Mouse (Mus musculus): Measurements from ENCODE around the gene Prl8a9. TPM values are rescaled to one million over a fixed set of nuclear protein-coding genes. Genes with fewer than 3 reads are reported as not detected.

The Prl8a9 gene
- not detected in 2 replicates for polyA plus RNA-seq (2014; fragmentation: Nextera tagmentation; extraction: Ambion mirVana)

DNA sequence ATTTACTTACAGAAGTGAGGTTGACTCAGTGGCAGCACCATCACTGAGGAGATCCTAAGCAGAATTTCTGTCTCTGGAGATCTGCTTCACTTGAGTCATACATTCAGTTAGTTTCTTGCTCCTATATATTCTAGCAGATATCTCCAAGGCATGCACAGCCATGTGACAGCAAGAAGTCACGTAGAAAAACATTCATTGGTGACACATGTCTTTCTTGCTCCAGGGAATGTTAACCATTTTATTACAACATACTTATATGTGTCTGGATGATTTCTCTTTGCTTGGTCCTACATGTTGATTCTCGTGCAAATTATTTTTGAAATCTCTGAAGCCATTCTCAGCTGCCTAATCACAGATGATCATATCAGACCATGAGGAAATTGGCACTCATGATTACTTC is at the start of gene Prl8a9:
Gene Prl8a9, minus strand, starts transcription at position 101 of the 400 bp plus-strand sequence.
- no peak for DNase-seq (ENCODE audit: low spot score)
- 81% methylated on average over 2 of the region's 2 CpGs for WGBS
- Histone ChIP-seq H3K4me3 (ENCODE audit: low read depth, low read length) (no peak within 1 kb of the TSS), H3K27ac (replicated peaks; ENCODE audit: low read depth, low read length) (no peak within 1 kb of the TSS), H3K9ac (ENCODE audit: low read length) (no peak within 1 kb of the TSS), H3K27me3 (ENCODE audit: control insufficient read depth, insufficient read depth, low read length) (no peaks in the 10 kb centered on the region), H3K4me2 (ENCODE audit: low read depth, severe bottlenecking) (no peak within 1 kb of the TSS), H3K36me3 (ENCODE audit: control insufficient read depth, insufficient read depth, low read length) (no peaks in the 10 kb centered on the region), H3K4me1 (ENCODE audit: control insufficient read depth, insufficient read depth, low read length) (no peaks in the 10 kb centered on the region), H3K9me3 (ENCODE audit: control insufficient read depth, low read length) (no peaks in the 10 kb centered on the region)
- ATAC-seq (ENCODE audit: insufficient number of reproducible peaks, low FRiP score, low TSS enrichment, low read depth), result no peak

DNA sequence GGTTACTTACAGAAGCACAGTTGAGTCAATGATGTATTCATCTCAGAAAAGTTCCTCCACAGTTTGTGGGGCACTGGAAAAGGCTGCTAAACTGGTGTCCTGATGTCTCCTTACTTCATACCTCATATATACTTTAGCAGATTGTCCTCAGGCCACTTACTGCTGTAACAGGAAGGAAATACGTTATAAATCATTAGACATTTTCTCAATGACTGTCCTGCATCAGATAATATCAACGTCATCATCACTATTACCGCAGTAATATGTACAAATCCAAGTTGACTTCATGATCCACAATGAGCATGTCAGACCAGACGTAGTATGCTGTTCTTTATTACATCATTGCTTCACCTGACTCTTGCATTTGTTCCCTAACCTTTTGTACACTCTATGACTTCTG is 46.1 kb upstream of the Prl8a9 start, which contains the start of gene Prl7b1:
Gene Prl7b1, minus strand, starts transcription at position 101 of the 400 bp plus-strand sequence.
- 75% methylated on average over 4 of the region's 4 CpGs for WGBS
- Histone ChIP-seq H3K27ac (replicated peaks; ENCODE audit: low read depth, low read length) (no peak within 1 kb of the TSS), H3K4me2 (ENCODE audit: low read depth, severe bottlenecking) (no peak within 1 kb of the TSS), H3K9me3 (ENCODE audit: control insufficient read depth, low read length) (no peaks in the 10 kb centered on the region), H3K9ac (ENCODE audit: low read length) (no peak within 1 kb of the TSS), H3K36me3 (ENCODE audit: control insufficient read depth, insufficient read depth, low read length) (no peaks in the 10 kb centered on the region), H3K4me3 (ENCODE audit: low read depth, low read length) (no peak within 1 kb of the TSS), H3K4me1 (ENCODE audit: control insufficient read depth, insufficient read depth, low read length) (no peaks in the 10 kb centered on the region), H3K27me3 (ENCODE audit: control insufficient read depth, insufficient read depth, low read length) (no peaks in the 10 kb centered on the region)
- no peak for DNase-seq (ENCODE audit: low spot score)
- ATAC-seq (ENCODE audit: insufficient number of reproducible peaks, low FRiP score, low TSS enrichment, low read depth), result no peak

DNA sequence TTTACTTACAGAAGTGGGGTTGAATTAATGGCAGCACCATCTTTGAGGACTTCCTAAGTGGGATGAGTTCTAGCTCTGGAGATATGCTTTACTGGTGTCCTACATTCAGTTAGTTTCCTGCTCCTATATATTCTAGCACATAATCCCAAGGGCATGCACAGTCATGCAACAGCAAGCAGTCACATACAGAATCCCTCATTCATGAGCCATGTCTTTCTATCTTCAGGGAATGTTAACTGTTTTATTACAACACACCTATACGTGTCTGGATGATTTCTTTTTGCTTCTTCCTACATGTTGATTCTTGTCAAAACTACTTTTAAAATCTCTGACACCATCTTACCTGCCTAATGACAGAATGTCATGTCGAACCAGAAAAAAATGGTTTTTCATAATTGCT is 17.7 kb upstream of the Prl8a9 start, which contains the start of gene Prl8a1:
Gene Prl8a1, minus strand, starts transcription at position 101 of the 400 bp plus-strand sequence.
- Histone ChIP-seq H3K27me3 (ENCODE audit: control insufficient read depth, insufficient read depth, low read length) (no peaks in the 10 kb centered on the region), H3K4me2 (ENCODE audit: low read depth, severe bottlenecking) (no peak within 1 kb of the TSS), H3K4me3 (ENCODE audit: low read depth, low read length) (no peak within 1 kb of the TSS), H3K9me3 (ENCODE audit: control insufficient read depth, low read length) (no peaks in the 10 kb centered on the region), H3K36me3 (ENCODE audit: control insufficient read depth, insufficient read depth, low read length) (no peaks in the 10 kb centered on the region), H3K9ac (ENCODE audit: low read length) (no peak within 1 kb of the TSS), H3K4me1 (ENCODE audit: control insufficient read depth, insufficient read depth, low read length) (no peaks in the 10 kb centered on the region), H3K27ac (replicated peaks; ENCODE audit: low read depth, low read length) (no peak within 1 kb of the TSS)
- ATAC-seq (ENCODE audit: insufficient number of reproducible peaks, low FRiP score, low TSS enrichment, low read depth) (no peak), DNase-seq (ENCODE audit: low spot score) (no peak)
- 83% methylated on average over 2 of the region's 2 CpGs for WGBS

DNA sequence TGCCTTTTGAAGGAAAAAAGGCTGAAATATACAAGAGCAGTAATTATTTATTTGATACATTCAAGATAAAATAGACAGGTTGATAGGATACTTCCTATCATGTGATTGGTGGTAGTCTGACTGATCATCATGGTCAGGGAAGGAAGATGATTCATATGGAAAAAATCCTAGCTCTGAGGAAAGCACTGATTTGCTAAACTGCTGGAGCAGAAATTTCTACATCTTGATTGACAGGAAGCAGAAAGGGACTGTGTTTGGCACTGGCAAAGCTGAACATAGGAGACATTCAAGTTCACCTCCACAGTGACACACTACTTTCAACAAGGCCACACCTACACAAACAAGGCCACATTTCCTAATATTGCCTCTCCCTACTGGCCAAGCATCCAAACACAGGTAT is 11.1 kb downstream of the Prl8a9 start:
- no peaks in the 10 kb centered on the region for H3K27me3 ChIP-seq (ENCODE audit: control insufficient read depth, insufficient read depth, low read length)
- H3K36me3 ChIP-seq (ENCODE audit: control insufficient read depth, insufficient read depth, low read length), result no peaks in the 10 kb centered on the region
- no peak overlapping the region for H3K27ac ChIP-seq (replicated peaks; ENCODE audit: low read depth, low read length)
- DNase-seq (ENCODE audit: low spot score) (no peak), ATAC-seq (ENCODE audit: insufficient number of reproducible peaks, low FRiP score, low TSS enrichment, low read depth) (no peak)
- no peak overlapping the region for H3K4me2 ChIP-seq (ENCODE audit: low read depth, severe bottlenecking)
- H3K9me3 ChIP-seq (ENCODE audit: control insufficient read depth, low read length), result no peaks in the 10 kb centered on the region
- no peak overlapping the region for H3K9ac ChIP-seq (ENCODE audit: low read length)
- no peaks in the 10 kb centered on the region for H3K4me1 ChIP-seq (ENCODE audit: control insufficient read depth, insufficient read depth, low read length)
- H3K4me3 ChIP-seq (ENCODE audit: low read depth, low read length), result no peak overlapping the region

DNA sequence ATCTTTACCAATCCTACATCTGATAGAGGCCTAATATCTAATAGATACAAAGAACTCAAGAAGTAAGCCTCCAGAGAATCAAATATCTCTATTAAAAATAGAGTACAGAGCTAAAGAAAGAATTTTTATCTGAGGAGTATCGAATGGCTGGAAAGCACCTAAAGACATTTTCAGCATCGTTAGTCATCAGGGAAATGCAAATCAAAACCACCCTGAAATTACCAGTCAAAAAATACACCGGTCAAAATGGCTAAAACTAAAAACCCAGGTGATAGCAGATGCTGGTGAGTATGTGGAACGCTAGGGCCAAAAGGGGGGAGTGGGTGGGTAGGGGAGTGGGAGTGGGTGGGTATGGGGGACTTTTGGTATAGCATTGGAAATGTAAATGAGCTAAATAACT is 41.2 kb downstream of the Prl8a9 start:
- Histone ChIP-seq H3K36me3 (ENCODE audit: control insufficient read depth, insufficient read depth, low read length) (no peaks in the 10 kb centered on the region), H3K9ac (ENCODE audit: low read length) (no peak overlapping the region), H3K9me3 (ENCODE audit: control insufficient read depth, low read length) (no peaks in the 10 kb centered on the region), H3K27me3 (ENCODE audit: control insufficient read depth, insufficient read depth, low read length) (no peaks in the 10 kb centered on the region), H3K27ac (replicated peaks; ENCODE audit: low read depth, low read length) (no peak overlapping the region), H3K4me3 (ENCODE audit: low read depth, low read length) (no peak overlapping the region), H3K4me1 (ENCODE audit: control insufficient read depth, insufficient read depth, low read length) (no peaks in the 10 kb centered on the region), H3K4me2 (ENCODE audit: low read depth, severe bottlenecking) (no peak overlapping the region)
- 79% methylated on average over 4 of the region's 4 CpGs for WGBS
- DNase-seq (ENCODE audit: low spot score) (no peak), ATAC-seq (ENCODE audit: insufficient number of reproducible peaks, low FRiP score, low TSS enrichment, low read depth) (no peak)

DNA sequence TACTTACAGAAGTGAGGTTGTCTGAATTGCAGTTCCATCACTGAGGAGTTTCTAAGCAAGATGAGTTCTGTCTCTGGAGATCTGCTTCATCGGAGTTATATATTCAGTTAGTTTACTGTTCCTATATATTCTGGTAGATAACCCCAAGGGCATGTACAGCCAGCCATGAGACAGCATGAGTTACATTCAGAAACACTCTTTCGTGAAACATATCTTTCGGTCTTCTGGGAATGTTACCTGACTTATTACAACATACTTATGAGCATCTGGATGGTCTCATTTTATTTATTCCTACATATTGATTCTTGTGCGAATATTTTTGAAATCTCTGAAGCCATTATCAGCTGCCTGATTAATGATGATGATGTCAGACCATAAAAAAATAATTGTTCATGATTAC is 51.3 kb downstream of the Prl8a9 start, which contains the start of gene Prl8a8:
Gene Prl8a8, minus strand, starts transcription at position 101 of the 400 bp plus-strand sequence.
- Histone ChIP-seq H3K4me1 (ENCODE audit: control insufficient read depth, insufficient read depth, low read length) (no peaks in the 10 kb centered on the region), H3K4me3 (ENCODE audit: low read depth, low read length) (no peak within 1 kb of the TSS), H3K27ac (replicated peaks; ENCODE audit: low read depth, low read length) (no peak within 1 kb of the TSS), H3K9ac (ENCODE audit: low read length) (no peak within 1 kb of the TSS), H3K4me2 (ENCODE audit: low read depth, severe bottlenecking) (no peak within 1 kb of the TSS), H3K27me3 (ENCODE audit: control insufficient read depth, insufficient read depth, low read length) (no peaks in the 10 kb centered on the region), H3K9me3 (ENCODE audit: control insufficient read depth, low read length) (no peaks in the 10 kb centered on the region), H3K36me3 (ENCODE audit: control insufficient read depth, insufficient read depth, low read length) (no peaks in the 10 kb centered on the region)
- no peak for DNase-seq (ENCODE audit: low spot score)
- 91% methylated on average over 4 of the region's 4 CpGs for WGBS
- no peak for ATAC-seq (ENCODE audit: insufficient number of reproducible peaks, low FRiP score, low TSS enrichment, low read depth)

Other genes with a start within 250 kb of the Prl8a9 start
- gene Prl8a2, start 218.9 kb downstream of the Prl8a9 start, polyA plus RNA-seq (2014; fragmentation: Nextera tagmentation; extraction: Ambion mirVana), result not detected in 2 replicates
- gene Prl2b1, start 173.8 kb downstream of the Prl8a9 start, polyA plus RNA-seq (2014; fragmentation: Nextera tagmentation; extraction: Ambion mirVana), result not detected in 2 replicates
- gene Prl8a6, start 125.9 kb downstream of the Prl8a9 start, polyA plus RNA-seq (2014; fragmentation: Nextera tagmentation; extraction: Ambion mirVana), result not detected in 2 replicates
- gene Prl8a8, start 51.4 kb downstream of the Prl8a9 start, polyA plus RNA-seq (2014; fragmentation: Nextera tagmentation; extraction: Ambion mirVana), result not detected in 2 replicates
- gene Prl8a1, start 17.6 kb upstream of the Prl8a9 start, polyA plus RNA-seq (2014; fragmentation: Nextera tagmentation; extraction: Ambion mirVana), result not detected in 2 replicates
- gene Prl7b1, start 46.0 kb upstream of the Prl8a9 start, polyA plus RNA-seq (2014; fragmentation: Nextera tagmentation; extraction: Ambion mirVana), result not detected in 2 replicates
- gene Prl7a1, start 77.9 kb upstream of the Prl8a9 start, polyA plus RNA-seq (2014; fragmentation: Nextera tagmentation; extraction: Ambion mirVana), result not detected in 2 replicates
- not detected in 2 replicates for gene Prl7a2, start 103.4 kb upstream of the Prl8a9 start, polyA plus RNA-seq (2014; fragmentation: Nextera tagmentation; extraction: Ambion mirVana)
- not detected in 2 replicates for gene Prl7d1, start 152.1 kb upstream of the Prl8a9 start, polyA plus RNA-seq (2014; fragmentation: Nextera tagmentation; extraction: Ambion mirVana)
- gene Prl7c1, start 216.2 kb upstream of the Prl8a9 start, polyA plus RNA-seq (2014; fragmentation: Nextera tagmentation; extraction: Ambion mirVana), result not detected in 2 replicates
- not detected in 2 replicates for gene Prl2a1, start 237.0 kb upstream of the Prl8a9 start, polyA plus RNA-seq (2014; fragmentation: Nextera tagmentation; extraction: Ambion mirVana)

Measured in limb, embryonic 11.5 days (tissue).